Mouse (Mus musculus) megakaryocyte, adult 5-6 weeks (primary cell): ENCODE measurements around the gene Scfd2. TPM values are rescaled to one million over a fixed set of nuclear protein-coding genes. Genes with fewer than 3 reads are reported as not detected.

Source experiments
- ATAC-seq: 2 replicates; pipeline ENCODE4 v1.8.0; 2016; ENCODE audit warnings: mild to moderate bottlenecking, inconsistent platforms; ENCODE audit not compliant: poor library complexity, severe bottlenecking
- total RNA-seq, 2 experiments: library from RNA; stranded (forward) in 1 of 2; stranded (reverse) in 1 of 2; fragments of 153-499, 151-499 nt in 1 of 2; fragments of 221-1000, 200-1000 nt in 1 of 2; gene quantifications; 2 replicates each; pipeline versions ENCODE4 v1.2.3 to v1.2.4; 2015 to 2017

The Scfd2 gene
- total RNA-seq, 2 experiments from 2014 or later = 7.5 to 10.2 TPM

DNA sequence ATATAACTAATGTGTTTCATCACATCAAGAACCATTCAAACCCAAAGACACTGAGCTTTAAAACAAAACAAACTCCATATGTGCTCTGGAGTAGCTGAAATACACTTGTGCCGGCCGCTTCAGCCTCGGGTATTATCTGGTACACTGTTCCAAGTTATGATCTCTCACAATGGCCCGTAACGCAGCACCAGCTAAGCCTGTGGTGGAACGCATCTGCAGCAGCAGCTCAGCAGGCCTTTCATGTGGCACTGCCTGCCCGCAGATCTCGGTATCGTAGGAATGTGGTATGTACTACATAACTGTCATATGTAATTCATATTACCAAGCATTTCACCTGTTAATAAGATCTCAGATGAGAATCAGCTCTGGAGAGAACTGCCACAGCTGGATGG lies 164.9 kb downstream of the Scfd2 start:
- ATAC-seq = no peak

DNA sequence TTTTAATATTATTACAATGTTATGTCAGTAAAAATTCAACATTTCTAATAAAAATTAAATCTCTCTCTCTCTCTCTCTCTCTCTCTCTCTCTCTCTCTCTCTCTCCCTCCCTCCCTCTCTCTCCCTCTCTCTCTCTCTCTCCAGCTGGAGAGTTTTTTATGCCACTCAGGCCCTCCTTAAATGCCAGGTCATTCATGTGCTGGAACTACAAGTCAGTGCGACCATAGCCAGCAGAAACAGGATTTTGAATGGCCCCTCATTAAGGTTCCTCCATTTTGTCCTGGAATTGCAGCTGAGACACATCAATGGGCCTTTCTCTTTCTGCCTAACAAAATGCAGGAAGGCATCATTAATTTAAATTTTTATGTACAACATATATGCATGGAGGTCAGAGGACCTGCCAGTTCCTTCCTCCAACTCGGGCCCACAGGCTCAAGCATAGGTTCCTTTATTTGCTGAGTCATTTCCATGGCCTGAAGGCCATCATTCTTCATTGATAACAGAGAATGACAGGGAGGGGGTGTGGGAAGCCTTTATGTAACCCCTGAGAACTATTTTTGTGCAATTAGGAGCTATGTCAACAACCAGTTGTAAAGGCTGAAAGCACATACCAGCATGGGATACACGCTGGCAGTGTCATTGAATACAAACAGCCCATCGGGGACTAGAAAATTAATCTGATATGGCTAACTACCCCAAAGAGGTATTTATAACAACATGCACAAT lies 165.4 kb downstream of the Scfd2 start:
- no peak for ATAC-seq

DNA sequence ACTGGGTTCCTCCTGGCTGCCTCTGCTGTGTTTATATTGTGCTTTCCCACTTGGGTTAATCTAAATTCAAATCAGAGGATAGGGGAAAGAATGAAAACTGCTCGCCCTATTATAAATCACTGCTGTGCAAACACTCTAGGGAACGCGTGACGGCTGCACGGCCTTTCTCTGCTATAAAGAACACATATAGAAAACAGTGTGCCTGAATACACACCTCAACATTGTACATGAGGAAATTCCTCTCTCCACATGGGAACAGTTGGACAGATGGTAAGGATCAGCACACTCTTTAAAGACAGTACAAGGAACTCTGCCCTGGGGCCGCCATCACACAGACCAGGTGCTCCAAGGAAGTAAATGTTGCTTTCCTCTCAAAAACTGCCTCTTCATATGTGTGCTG lies 166.2 kb downstream of the Scfd2 start:
- ATAC-seq = no peak

DNA sequence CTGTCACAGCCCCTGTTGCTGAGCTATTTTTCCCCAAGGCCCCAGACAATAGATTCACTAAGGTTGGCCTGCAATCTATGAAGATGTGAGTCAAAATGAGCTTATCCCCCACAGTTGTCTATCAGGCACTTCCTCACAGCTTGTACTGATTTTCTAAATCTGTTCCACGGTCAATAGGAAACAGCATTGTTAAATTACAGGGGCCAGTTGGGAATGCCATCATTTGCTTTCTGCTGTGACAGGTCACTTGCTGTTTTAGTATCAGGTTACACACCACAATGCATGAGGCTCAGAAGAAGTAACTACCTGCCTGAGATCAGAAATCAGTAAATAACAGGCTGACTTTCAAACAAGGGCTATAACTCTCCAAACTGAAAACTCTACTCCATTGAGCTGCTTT lies 168.3 kb downstream of the Scfd2 start:
- no peak for ATAC-seq

DNA sequence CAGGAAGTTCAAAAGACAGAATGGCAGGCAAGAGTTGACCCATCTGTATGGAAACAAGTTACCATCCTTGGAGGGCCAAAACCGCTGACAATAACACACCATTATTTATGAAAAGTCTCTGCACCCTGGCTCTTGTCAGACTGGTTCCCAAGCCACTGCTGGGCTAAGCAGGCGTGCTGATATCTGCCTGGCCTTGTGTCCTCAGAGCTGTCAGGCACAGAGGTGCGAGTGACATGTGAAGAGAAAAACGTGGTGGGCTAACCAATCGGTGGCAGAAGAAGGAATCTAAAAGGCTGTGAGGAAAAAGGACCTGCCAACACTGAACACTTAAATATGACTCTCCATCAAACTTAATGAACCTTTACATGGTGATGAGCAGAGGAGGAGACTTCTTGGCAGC lies 170.0 kb downstream of the Scfd2 start:
- ATAC-seq = no peak

DNA sequence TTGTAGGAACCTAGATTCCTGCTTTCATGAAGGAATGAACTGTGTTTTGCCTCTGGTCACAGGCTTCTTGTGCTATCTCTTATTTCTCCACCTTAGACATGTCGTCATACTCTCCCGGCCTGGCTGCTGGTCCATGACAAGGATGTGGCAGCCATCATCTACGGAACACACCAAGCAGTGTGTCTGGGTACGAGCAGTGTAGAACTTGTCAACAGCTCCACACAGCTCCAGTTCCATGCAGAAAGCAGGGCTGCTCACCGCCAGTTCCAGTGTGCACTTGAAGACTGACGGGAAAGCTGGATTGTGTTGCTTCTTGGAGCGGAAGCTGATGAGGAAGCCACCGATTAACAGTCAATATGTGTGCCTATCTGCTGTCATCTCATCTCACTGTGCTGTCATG lies 173.5 kb downstream of the Scfd2 start:
- ATAC-seq = no peak

DNA sequence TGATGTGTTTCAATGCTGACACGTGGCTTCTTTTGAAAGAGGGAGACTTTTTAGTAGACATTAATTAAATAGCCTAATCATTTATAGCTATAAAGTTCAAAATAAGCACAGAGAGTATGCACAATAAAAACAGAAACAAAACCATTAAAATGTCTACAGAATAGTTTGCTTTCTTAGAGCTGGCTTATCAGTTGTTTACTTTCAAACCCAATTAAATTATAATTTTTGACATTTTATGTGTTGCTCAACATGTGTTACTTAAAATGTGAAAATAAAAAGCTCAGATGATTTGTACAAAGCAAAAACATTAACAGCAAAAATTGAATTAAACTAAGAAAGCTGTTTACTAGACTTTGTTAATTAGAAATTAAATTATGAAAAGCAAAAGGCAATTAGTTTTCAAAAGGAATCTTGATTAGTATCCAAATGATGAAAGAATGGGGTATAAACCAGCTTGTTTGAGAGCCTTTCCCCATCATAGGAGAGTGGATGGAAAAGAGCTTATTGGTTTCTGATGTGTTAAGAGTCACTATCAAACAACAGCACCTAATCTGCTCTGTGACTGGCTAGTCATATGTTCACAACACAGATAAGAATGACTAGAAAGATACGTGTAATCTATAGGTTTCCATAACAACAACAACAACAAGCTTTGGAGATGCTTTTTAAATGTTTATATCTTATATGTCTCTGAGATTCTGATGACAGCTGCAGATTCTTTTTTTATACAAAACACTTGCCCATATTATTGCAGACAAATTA lies 176.0 kb downstream of the Scfd2 start:
- no peak for ATAC-seq

DNA sequence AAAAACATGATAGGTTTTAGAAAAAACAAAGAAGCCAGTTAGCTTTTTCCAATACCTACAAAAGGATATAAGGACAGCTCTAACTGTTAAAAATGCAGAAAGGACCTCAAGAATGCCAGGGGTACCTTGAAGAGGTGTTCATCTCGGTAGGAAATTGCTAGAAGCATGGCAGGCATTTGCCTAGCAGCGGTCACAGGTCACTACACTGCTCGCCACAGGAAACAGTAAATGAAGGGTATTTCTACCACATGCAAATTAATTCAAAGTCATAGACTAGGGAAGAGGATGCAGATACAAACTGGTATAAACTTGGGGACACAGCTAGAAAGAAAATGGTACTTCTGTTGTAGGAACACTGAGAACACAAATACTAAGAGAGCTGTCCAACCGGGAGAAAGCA lies 180.7 kb downstream of the Scfd2 start:
- no peak for ATAC-seq

DNA sequence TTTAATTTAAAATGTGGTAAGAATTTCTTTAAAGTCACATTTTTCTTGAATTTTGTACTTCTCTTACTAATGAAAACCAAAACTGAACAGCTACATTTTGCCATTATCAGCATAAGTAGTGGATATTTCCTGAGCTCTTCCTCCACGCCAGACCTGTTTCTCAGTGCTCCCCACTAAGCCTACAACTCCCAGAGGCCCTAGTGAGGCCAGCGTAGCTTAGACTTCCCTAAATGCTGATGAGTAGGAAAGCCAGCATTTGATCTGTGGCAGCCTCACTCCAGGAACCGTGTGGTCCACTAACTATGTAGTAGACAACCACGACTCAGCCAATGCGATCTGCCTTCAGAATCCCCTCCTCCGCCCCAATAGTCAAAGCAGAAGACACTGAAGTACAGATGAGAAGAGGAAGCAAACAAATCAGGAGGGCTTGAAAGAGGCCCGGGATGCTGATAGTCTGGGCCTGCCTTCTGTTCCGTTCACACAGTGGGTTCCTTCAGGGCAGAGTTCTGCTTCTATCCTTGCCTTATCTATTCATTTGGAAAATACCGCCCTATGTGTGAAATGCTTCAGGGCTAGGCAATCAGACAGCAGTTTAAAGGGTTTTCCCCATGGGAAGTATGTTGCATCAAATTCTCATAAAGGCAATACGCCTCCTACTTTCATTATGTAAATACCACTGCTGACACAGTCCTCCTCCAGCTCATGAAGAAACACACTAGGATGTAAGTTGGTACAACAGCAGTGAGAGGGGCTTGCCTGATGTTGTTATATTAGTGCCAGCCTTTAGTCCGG lies 183.3 kb downstream of the Scfd2 start:
- ATAC-seq = no peak

DNA sequence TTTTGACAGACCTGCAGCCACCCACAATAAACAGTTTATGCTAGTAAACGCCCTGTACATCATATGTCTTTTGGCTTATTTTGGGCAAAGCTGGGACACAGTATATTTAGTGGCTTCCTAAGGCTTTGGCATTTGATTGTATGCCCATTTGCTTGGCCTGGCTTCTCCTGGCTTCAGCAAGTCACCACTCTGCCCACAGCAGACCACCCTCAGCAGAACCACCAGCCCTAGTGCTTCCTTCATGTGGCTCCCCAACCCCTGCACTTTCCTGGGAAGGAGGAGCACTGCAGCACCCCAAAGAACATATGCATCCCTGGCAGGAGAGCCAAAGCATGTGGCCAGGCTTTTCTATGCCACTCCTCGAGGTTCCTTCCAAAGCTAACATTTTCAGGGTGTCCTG lies 188.5 kb downstream of the Scfd2 start:
- ATAC-seq = no peak

DNA sequence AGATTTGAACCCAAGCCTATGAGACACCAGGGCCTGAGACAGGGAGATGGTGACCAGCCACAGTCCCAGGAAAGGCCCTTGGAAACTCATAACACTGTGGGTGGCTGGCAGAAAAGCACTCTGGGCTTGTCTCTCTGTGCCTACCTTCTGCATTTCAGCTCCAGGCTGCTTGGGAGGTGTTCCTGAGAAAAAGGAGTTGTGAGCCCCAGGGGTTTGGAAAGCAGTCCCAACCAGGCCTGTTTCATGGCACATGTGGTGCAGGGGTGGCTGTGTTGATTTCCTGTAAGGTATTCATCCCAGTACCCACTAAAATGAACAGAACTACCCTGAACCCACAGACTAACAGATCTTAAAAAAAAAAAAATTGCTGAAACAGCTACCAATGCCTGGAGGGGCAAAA lies 189.0 kb downstream of the Scfd2 start:
- no peak for ATAC-seq

DNA sequence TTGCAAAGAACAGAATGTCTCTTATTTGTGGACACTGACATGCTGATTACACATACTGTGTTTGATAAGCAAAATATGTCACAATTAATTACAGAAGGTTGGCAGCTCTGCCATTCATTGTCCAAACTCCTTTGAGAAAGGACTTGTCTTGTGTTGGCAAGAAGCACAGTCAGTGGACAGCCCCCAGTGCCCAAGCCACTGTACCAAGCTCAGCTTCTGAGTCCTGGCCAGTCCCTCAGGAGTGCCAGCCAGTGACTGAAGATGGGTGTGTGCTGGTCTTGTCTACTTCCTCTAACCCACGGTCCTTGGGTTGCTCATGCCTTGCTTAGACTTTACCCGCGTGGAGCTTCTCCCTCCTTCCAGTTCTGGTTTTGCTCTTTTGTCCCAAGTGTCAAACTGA lies 194.1 kb downstream of the Scfd2 start:
- no peak for ATAC-seq

DNA sequence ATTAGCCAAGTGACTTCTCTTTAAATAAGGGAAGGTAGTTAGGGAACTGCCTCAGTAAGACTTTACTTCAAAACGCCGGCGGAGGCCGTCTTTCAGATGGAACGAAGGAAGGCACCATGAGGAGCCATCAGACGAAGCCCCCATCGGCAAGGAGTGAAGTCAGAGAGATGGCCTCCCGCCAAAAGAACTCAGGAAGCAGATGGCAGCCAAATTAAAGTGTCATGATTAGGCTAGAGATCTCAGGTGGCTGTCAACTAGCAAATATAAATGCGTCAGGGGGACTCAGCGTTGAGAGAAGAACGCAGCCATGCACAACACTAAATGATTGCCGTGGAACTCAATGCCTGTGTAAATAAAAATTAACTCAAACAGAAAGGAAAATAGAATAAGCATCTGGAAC lies 194.8 kb downstream of the Scfd2 start:
- no peak for ATAC-seq

DNA sequence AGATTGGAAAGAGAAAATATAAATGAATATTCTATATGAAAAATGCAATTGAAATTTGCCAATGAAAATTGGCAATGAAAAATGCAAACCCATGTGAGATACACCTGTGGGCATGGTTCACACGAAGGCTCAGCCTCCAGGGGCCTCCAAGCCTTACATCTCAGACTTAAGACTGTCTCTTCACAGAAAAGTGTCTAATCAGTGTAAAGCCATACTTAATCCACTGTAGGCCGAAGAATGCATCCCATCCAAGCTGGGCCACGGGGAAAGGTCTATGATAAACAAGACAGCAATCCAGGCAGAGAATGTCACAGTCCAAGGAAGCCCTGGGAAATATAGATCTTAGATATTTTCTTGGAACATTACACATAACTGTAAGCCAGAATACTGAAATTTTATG lies 198.3 kb downstream of the Scfd2 start:
- no peak for ATAC-seq

DNA sequence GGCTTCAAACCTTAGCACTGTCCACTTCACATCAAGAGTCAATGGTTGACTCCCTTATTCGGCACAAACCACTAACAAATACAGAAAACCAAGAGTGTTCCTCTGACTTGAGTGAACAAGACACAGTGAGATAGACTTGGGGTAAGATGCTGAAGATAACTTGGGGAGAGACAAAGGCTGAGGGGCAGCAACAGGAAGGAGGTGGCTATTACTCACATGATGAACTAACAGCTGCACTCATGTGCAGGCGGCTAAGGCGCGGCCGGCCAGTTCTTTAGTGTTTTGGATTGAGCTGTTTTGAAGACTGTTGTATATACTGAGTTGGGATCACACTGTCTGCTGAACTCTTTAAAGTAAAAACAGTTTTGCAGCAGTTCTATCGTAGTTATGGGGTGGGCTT lies 205.3 kb downstream of the Scfd2 start:
- no peak for ATAC-seq

DNA sequence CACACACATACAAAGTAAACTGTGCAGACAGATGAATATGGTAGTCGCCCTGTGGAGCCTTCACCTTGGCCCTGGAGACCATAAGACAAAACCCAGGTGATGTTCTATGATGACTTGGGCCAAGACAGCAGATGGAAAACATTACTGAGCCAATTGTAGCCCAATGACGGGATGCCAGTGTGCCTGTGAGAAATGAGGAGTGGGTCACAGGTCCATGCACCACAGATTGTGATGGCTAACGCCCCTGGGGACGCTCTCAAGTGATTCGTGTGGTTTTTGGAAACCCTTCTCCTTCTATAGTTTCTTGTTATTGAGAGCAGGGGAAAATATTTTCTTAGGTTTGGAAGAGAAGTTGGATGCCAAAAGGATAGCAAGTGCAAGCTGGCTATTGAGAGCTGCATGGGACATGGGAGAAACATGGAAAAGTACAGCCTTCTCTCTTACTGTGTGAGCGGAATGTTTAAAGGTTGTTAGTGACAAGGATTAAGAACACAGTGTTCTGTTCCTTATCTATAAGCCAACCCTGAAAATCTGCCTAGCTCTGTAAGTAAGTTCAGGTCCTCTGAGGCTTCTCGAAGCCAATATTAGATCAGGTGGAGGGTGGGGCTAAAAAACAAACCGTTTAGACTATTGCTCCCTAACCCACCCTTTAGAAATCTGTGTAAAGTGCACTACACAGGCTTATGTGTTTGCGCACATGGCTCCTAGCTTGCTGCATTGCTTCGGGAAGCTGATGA lies 210.4 kb downstream of the Scfd2 start:
- ATAC-seq = no peak

DNA sequence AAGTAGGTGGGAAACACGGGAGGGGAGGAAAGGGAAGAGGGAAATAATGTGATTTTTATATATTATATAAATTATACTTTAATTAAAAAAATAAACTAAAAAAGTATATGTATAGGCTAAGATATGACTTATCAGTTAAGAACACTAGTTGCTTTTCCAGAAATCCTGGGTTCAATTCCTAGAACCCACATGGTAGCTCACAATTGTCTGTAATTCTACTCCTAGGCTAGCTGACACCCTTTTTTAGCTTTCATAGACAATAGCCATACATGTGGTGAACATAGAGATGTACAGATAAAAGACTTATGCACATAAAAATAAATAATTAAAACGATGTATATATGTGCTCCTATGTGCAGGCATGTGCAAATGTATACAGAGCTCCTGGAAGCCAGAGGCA lies 212.0 kb downstream of the Scfd2 start:
- no peak for ATAC-seq

DNA sequence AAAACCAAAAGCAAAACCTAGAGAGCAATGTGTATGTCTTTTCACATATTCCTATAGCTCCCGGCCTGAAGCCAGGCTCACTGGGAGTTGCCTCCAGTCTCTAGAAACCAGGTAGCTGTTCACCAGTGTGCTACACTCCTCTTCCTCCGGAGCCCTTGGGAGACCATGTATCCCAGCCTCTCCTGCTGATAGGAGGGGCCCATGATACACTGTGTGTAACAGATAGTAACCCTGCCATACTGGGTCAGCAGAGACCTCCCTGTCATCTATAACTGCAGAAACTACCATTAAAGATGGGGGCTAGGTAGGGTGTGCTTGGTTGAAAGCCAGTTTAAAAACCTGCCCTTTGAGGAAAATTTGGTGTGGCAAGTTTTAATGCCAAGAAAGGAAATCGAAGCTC lies 214.4 kb downstream of the Scfd2 start:
- no peak for ATAC-seq

DNA sequence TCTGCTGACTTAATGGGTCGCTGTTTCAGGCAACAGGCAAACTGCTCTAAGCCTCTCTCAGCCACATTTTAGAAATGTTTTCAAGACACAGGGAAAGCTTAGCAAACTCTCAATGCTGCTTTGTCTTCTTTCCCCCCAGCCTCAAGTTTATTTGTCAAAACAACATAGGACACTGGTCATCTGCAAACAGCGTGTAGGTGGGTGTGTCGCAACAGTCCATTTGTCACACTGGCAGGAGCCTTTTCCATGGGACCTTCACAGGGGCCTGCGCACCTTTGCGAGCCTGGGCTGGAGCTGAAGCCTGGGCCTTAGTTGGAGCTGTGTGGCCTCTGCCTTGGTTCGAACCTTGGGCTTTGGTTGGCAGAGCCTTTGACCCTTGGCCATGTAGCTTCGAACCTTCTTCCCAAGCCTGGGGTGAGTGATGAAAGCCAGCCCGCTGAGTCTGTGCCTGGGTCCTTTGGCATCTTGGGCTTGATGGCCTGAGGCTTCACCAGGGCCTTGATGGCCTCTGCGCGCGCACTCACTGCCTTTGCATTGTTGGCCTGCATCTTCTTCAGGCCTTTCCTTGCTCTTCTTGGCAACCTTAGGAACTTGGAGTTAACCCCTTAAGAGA lies 215.1 kb downstream of the Scfd2 start:
- ATAC-seq = no peak

DNA sequence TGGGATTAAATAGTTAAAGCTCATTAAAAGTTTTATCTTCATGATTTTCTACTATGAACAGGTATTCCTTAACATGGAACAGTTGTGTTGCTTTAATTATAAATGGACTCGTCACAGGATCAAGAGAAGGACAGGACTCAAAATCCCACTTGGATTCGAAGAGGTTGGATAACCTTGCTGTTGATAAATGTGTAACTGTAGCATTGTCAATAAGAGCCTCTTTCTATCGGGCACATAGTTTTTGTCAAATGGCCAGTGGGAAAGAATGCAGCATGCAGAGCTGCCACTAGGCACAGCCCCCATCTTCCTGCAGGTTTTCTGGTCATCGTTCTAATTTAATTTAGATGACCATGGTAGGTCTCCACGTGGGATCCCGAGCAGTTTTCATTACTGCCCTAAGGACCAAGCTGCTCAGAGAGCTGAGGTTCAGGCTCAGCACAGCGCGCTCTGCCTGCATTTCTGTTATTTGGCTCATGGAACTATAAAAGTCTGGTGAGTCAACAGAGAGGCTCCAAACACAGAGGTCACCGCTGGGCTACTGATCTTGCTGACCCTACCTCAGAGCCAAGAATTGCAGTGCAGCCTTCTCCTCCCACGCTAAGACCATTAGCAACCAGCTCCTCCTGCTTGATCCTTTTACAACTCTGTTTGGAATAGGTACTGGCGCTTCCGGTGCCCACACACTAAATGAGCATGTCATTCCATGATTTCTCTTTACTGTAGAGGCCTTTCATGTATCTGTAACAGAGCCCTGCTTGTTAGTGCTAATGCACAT lies 215.9 kb downstream of the Scfd2 start:
- no peak for ATAC-seq
